Mouse (Mus musculus): ENCODE data around the gene Exosc2. TPM values are rescaled to one million over a fixed set of nuclear protein-coding genes. Genes with fewer than 3 reads are reported as not detected.
"Not testable (repeated sequence)": the region's sequence is repeated elsewhere in the genome, so short reads cannot be mapped to it uniquely, and the experiment has no call there.

The Exosc2 gene
- polyA plus RNA-seq, 1 experiment from 2014 or later, result 18.2 TPM

GRCm38 (mm10) chr2:31663804-31664180 is 6.7 kb upstream of the Exosc2 start:
- WGBS, result 45% methylated on average over 1 of the region's 1 CpGs
- no peak overlapping the region for H3K27ac ChIP-seq (ENCODE audit: low read depth, low read length)
- H3K4me3 ChIP-seq (ENCODE audit: low read depth, low read length), result no peak overlapping the region
- no peaks in the 10 kb centered on the region for H3K4me1 ChIP-seq (replicated peaks; ENCODE audit: control insufficient read depth, insufficient read depth, low read length)
- no peak overlapping the region for H3K4me2 ChIP-seq (replicated peaks; ENCODE audit: low read depth)
- H3K36me3 ChIP-seq (ENCODE audit: control insufficient read depth, insufficient read depth), result no peaks in the 10 kb centered on the region
- no peak for TF ChIP-seq CTCF (IDR thresholded peaks at IDR 0.05; ENCODE audit: low read depth)
- H3K9me3 ChIP-seq (ENCODE audit: control insufficient read depth), result no peaks in the 10 kb centered on the region
- ATAC-seq, result no peak
- no peaks in the 10 kb centered on the region for H3K27me3 ChIP-seq (replicated peaks; ENCODE audit: control insufficient read depth, insufficient read depth, low read length)
- H3K9ac ChIP-seq (ENCODE audit: low read depth, low read length), result no peak overlapping the region

- Histone ChIP-seq H3K4me2 (replicated peaks; ENCODE audit: low read depth) (no peak overlapping the region), H3K4me3 (ENCODE audit: low read depth, low read length) (no peak overlapping the region), H3K9ac (ENCODE audit: low read depth, low read length) (no peak overlapping the region), H3K36me3 (ENCODE audit: control insufficient read depth, insufficient read depth) (peaks cover 4% of the 10 kb centered on the region; the same call in 1 of the 2 replicates), H3K27ac (ENCODE audit: low read depth, low read length) (no peak overlapping the region), H3K9me3 (ENCODE audit: control insufficient read depth) (no peaks in the 10 kb centered on the region), H3K27me3 (replicated peaks; ENCODE audit: control insufficient read depth, insufficient read depth, low read length) (no peaks in the 10 kb centered on the region), H3K4me1 (replicated peaks; ENCODE audit: control insufficient read depth, insufficient read depth, low read length) (no peaks in the 10 kb centered on the region)
- ATAC-seq, result no peak
- WGBS, result 25% methylated on average over 4 of the region's 4 CpGs
- peak; percentile 76 for TF ChIP-seq CTCF (IDR thresholded peaks at IDR 0.05; ENCODE audit: low read depth)
Measured at GRCm38 (mm10) chr2:31667332-31667731, 3.2 kb upstream of the Exosc2 start.

- H3K36me3 ChIP-seq (ENCODE audit: control insufficient read depth, insufficient read depth), result peaks cover 62% of the 10 kb centered on the region
- no peak; the same call in 1 of the 2 replicates for TF ChIP-seq CTCF (IDR thresholded peaks at IDR 0.05; ENCODE audit: low read depth)
- no peak for ATAC-seq
- H3K9me3 ChIP-seq (ENCODE audit: control insufficient read depth), result no peaks in the 10 kb centered on the region
- H3K27ac ChIP-seq (ENCODE audit: low read depth, low read length), result no peak overlapping the region
- no peaks in the 10 kb centered on the region for H3K4me1 ChIP-seq (replicated peaks; ENCODE audit: control insufficient read depth, insufficient read depth, low read length)
- H3K27me3 ChIP-seq (replicated peaks; ENCODE audit: control insufficient read depth, insufficient read depth, low read length), result no peaks in the 10 kb centered on the region
- H3K4me3 ChIP-seq (ENCODE audit: low read depth, low read length), result no peak overlapping the region
- H3K4me2 ChIP-seq (replicated peaks; ENCODE audit: low read depth), result no peak overlapping the region
- WGBS, result 96% methylated on average over 6 of the region's 6 CpGs
- no peak overlapping the region for H3K9ac ChIP-seq (ENCODE audit: low read depth, low read length)
Measured at GRCm38 (mm10) chr2:31678641-31679040, 8.1 kb downstream of the Exosc2 start.

GRCm38 (mm10) chr2:31681051-31681707 is 10.7 kb downstream of the Exosc2 start:
- not testable (repeated sequence) for H3K27me3 ChIP-seq (replicated peaks; ENCODE audit: control insufficient read depth, insufficient read depth, low read length); H3K4me1 ChIP-seq (replicated peaks; ENCODE audit: control insufficient read depth, insufficient read depth, low read length); H3K27ac ChIP-seq (ENCODE audit: low read depth, low read length); H3K9me3 ChIP-seq (ENCODE audit: control insufficient read depth); ATAC-seq; H3K4me3 ChIP-seq (ENCODE audit: low read depth, low read length); H3K9ac ChIP-seq (ENCODE audit: low read depth, low read length); H3K4me2 ChIP-seq (replicated peaks; ENCODE audit: low read depth)
- WGBS, result 83% methylated on average over 15 of the region's 15 CpGs
- peaks cover 38% of the 10 kb centered on the region for H3K36me3 ChIP-seq (ENCODE audit: control insufficient read depth, insufficient read depth)
- peak; percentile 44 for TF ChIP-seq CTCF (IDR thresholded peaks at IDR 0.05; ENCODE audit: low read depth)

- H3K9ac ChIP-seq (ENCODE audit: low read depth, low read length), result no peak overlapping the region
- no peaks in the 10 kb centered on the region for H3K4me1 ChIP-seq (replicated peaks; ENCODE audit: control insufficient read depth, insufficient read depth, low read length)
- ATAC-seq, result no peak
- H3K4me3 ChIP-seq (ENCODE audit: low read depth, low read length), result no peak overlapping the region
- H3K36me3 ChIP-seq (ENCODE audit: control insufficient read depth, insufficient read depth), result peaks cover 32% of the 10 kb centered on the region
- H3K9me3 ChIP-seq (ENCODE audit: control insufficient read depth), result no peaks in the 10 kb centered on the region
- 86% methylated on average over 6 of the region's 6 CpGs for WGBS
- no peak overlapping the region for H3K27ac ChIP-seq (ENCODE audit: low read depth, low read length)
- TF ChIP-seq CTCF (IDR thresholded peaks at IDR 0.05; ENCODE audit: low read depth), result no peak
- H3K27me3 ChIP-seq (replicated peaks; ENCODE audit: control insufficient read depth, insufficient read depth, low read length), result no peaks in the 10 kb centered on the region
- H3K4me2 ChIP-seq (replicated peaks; ENCODE audit: low read depth), result no peak overlapping the region
Measured at GRCm38 (mm10) chr2:31681731-31682235, 11.3 kb downstream of the Exosc2 start.

GRCm38 (mm10) chr2:31683666-31684065 is 13.2 kb downstream of the Exosc2 start:
- no peaks in the 10 kb centered on the region for H3K4me1 ChIP-seq (replicated peaks; ENCODE audit: control insufficient read depth, insufficient read depth, low read length)
- 22% methylated on average over 2 of the region's 2 CpGs for WGBS
- ATAC-seq, result no peak
- H3K36me3 ChIP-seq (ENCODE audit: control insufficient read depth, insufficient read depth), result peaks cover 16% of the 10 kb centered on the region; the same call in 1 of the 2 replicates
- no peak overlapping the region for H3K27ac ChIP-seq (ENCODE audit: low read depth, low read length)
- peak; percentile 88 for TF ChIP-seq CTCF (IDR thresholded peaks at IDR 0.05; ENCODE audit: low read depth)
- no peaks in the 10 kb centered on the region for H3K9me3 ChIP-seq (ENCODE audit: control insufficient read depth)
- no peaks in the 10 kb centered on the region for H3K27me3 ChIP-seq (replicated peaks; ENCODE audit: control insufficient read depth, insufficient read depth, low read length)
- no peak overlapping the region for H3K4me2 ChIP-seq (replicated peaks; ENCODE audit: low read depth)
- H3K9ac ChIP-seq (ENCODE audit: low read depth, low read length), result no peak overlapping the region
- no peak overlapping the region for H3K4me3 ChIP-seq (ENCODE audit: low read depth, low read length)

All from intestine, postnatal 0 days (tissue).